Mouse (Mus musculus): ENCODE results near the gene Cdh10.

Cdh10 gene

DNA sequence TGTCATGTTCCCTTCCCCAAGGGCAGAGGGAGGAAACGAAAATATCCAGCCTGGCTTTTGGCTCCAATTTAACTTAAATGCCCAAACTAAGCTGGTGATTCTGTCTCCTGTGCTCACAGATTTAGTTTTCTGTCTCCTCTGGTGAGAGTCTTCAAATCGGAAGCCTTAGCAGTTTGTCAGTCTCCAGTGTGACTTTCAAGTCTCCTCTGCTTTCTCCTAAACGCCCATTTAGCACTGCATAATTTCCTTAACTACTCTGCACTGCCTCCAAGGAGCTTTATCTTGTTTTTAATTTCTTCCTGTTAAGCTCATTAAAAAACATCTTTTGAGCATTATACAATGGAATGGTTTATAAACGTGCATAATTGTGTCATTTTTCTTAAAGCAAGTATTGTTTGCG is 156.3 kb downstream of the Cdh10 start:
- DNase-seq (ENCODE audit: extremely low read depth, low read depth), result no peak

GRCm38 (mm10) chr15:18984891-18985290 is 166.1 kb downstream of the Cdh10 start:
- DNase-seq (ENCODE audit: extremely low read depth, low read depth), result no peak

DNA sequence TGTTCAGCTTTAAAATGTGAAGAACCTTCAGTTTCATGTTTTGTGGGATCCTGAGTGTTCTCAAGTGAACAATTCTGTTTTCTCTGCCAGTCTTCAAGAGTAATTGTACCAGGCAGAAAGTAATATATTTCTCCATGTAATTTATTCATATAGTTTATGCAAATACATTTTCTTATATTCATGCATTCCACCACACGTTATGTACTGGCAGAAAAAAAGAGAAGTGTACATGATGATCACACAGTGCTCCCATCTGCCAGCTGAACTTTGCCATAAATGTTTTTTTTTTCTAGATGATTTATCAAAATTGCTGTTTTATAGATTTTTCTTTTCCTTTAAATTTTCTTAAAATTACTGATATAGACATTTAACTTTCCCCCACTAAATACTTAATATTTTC is 168.9 kb downstream of the Cdh10 start:
- no peak for DNase-seq (ENCODE audit: extremely low read depth, low read depth)

DNA sequence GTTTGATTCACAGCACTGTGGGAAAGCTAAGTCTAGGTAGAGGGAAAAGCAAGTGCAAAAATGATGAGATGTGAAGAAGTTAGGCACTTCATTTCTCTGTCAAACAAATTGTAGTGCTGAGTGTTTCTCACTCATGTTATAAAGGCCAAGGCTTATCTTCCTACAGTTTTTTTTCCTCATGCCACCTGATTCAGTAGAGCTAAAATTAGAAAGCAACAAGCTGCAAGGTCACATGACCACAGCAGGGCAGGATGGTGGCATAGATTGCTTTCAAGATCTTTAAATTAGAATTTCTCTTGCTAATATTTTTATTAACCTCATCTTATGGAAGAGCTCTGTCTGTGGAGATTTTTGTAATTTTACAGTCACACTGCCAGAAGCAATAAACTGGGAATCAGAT is 174.8 kb downstream of the Cdh10 start:
- DNase-seq (ENCODE audit: extremely low read depth, low read depth), result no peak

DNA sequence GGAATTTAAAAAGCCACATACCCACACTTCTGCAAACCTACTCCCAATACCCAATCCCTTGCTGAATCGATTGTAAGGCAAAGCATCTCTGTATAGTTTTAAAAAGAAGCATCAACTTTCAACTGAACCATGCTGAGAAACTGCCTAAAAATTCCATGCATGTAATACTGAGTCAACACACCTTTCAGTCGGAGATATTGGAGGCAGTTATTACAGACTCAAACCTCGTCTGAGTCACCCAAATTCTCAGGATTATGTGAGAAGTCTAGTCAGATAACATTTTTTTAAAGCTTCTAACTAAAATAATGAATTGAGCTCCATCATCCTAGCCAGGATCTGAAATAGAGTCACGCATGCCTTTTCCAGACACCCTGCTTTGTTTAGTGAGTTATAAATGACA is 175.5 kb downstream of the Cdh10 start:
- DNase-seq (ENCODE audit: extremely low read depth, low read depth), result no peak

GRCm38 (mm10) chr15:19010829-19011228 is 192.1 kb downstream of the Cdh10 start:
- no peak for DNase-seq (ENCODE audit: extremely low read depth, low read depth)

- no peak for DNase-seq (ENCODE audit: extremely low read depth, low read depth)
Measured at GRCm38 (mm10) chr15:19032983-19033382, 214.2 kb downstream of the Cdh10 start.

DNA sequence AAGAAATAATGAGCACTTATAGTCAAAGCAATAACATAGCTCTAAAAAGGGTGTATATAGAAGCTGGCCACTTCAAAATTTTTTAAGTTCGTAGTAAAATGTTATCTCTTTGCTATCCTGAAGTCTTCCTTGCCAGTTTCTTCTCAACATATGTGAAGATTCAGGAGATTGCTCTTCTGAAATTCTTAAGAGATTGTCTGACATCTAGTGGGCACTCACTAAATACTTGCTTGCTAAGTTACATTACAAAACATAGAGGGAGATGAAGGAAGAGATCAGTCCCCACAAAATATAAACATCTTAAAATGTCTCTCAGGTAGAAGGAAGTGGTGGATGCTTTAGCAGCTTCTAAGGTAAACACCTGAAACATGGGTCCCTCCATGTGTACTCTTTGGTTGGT is 221.3 kb downstream of the Cdh10 start:
- DNase-seq (ENCODE audit: extremely low read depth, low read depth), result no peak
